Mouse (Mus musculus) liver, embryonic 15.5 days (tissue): ENCODE results near the gene Lrrc2. TPM values are rescaled to one million over a fixed set of nuclear protein-coding genes. Genes with fewer than 3 reads are reported as not detected.

Experiments used
- ATAC-seq: fragments of 200-750 bp; cut with Nextera tagmentation; 2 replicates; pipeline ENCODE4 v1.8.0; 2017; ENCODE audit warnings: moderate number of reproducible peaks, mild to moderate bottlenecking, moderate library complexity; ENCODE audit not compliant: insufficient read depth
- H3K27ac ChIP-seq: fragments of 300-500 bp; sonication (generic); replicated peaks from 2 replicates; pipeline ENCODE4 v1.5.1; 2015; ENCODE audit warnings: mild to moderate bottlenecking, inconsistent platforms
- H3K27me3 ChIP-seq: fragments of 300-500 bp; sonication (generic); 2 replicates; pipeline ENCODE4 v1.6.1; 2015; ENCODE audit warnings: mild to moderate bottlenecking, inconsistent platforms
- H3K36me3 ChIP-seq: fragments of 300-500 bp; sonication (generic); replicated peaks from 2 replicates; pipeline ENCODE4 v1.6.1; 2015; ENCODE audit warnings: moderate library complexity, mild to moderate bottlenecking, inconsistent platforms
- H3K4me1 ChIP-seq: fragments of 300-500 bp; sonication (generic); replicated peaks from 2 replicates; pipeline ENCODE4 v1.6.1; 2015; ENCODE audit warnings: inconsistent platforms
- H3K4me2 ChIP-seq: fragments of 300-500 bp; sonication (generic); 2 replicates; pipeline ENCODE4 v1.6.1; 2015; ENCODE audit warnings: moderate library complexity, mild to moderate bottlenecking, inconsistent platforms
- H3K4me3 ChIP-seq: fragments of 300-500 bp; sonication (generic); replicated peaks from 2 replicates; pipeline ENCODE4 v1.5.1; 2015; ENCODE audit warnings: mild to moderate bottlenecking, inconsistent platforms
- H3K9ac ChIP-seq: fragments of 300-500 bp; sonication (generic); 2 replicates; pipeline ENCODE4 v1.6.1; 2015; ENCODE audit warnings: moderate library complexity, mild to moderate bottlenecking, inconsistent platforms
- H3K9me3 ChIP-seq: fragments of 300-500 bp; sonication (generic); replicated peaks from 2 replicates; pipeline ENCODE4 v1.6.1; 2016; ENCODE audit warnings: inconsistent platforms
- WGBS: fragments of 180-500 bp; shearing (Covaris S2); methylation state at CpG from one replicate; pipeline ENCODE4 v1.1.7; 2015; ENCODE audit warnings: mixed read lengths; ENCODE audit not compliant: insufficient replicate concordance; 5-methylcytosine and 5-hydroxymethylcytosine counted together
- polyA plus RNA-seq: library from polyadenylated mRNA; unstranded; fragments of >200 nt; fragmentation: Nextera tagmentation; extraction: Ambion mirVana; gene quantifications from 2 replicates; pipeline ENCODE4 v1.2.1, GENCODE M21; 2015

Gene Lrrc2
- polyA plus RNA-seq, 1 experiment from 2014 or later: 0.07 TPM

DNA sequence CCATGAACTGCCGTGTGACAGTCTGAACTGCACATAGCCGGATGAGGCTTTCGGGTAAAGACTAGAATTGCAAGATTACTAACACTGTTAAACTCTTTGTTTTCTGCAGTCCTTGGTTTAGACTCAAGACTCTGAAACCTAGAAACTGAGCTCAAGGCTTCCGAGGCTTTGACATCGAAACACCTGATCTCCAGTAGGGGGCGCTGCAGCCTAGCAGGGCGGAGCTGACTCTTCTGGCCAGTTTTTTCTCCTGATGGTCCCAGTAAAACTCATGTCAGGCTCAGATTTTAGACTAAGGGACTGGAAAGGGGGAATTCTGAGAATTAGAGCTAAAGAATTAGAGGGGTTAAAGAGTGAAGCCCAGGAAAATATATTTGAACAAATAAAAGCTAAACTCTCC, 28.6 kb upstream of the Lrrc2 start:
- Histone ChIP-seq H3K27ac (no peak overlapping the region), H3K4me1 (no peaks in the 10 kb centered on the region), H3K4me3 (no peak overlapping the region), H3K36me3 (no peaks in the 10 kb centered on the region), H3K9ac (no peak overlapping the region), H3K9me3 (no peaks in the 10 kb centered on the region), H3K27me3 (no peaks in the 10 kb centered on the region), H3K4me2 (no peak overlapping the region)
- no peak for ATAC-seq
- WGBS: 8% methylated on average over 7 of the region's 7 CpGs

DNA sequence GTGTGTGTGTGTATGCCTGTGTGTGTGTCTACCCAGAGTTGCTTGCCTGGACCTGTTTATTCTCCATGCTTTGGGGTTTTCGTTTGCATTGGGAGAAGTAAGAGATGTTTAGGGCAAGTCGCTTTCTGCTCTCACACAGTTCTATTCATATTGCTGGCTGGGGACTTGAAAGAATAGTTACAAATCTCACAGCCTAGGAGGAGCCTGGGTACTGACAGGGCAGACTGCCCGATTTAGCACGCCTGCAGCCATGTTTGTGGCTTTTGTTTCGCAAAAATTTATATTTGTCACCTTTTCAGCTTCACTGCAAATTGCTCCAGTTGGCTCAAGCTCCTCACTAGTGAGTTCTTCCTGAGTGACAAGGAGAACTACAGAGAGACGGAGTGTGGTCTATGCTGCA, 19.8 kb upstream of the Lrrc2 start:
- no peaks in the 10 kb centered on the region for H3K27me3 ChIP-seq
- H3K4me1 ChIP-seq: no peaks in the 10 kb centered on the region
- no peak overlapping the region for H3K4me2 ChIP-seq
- H3K4me3 ChIP-seq: no peak overlapping the region
- H3K9me3 ChIP-seq: no peaks in the 10 kb centered on the region
- ATAC-seq: no peak
- no peak overlapping the region for H3K9ac ChIP-seq
- H3K36me3 ChIP-seq: no peaks in the 10 kb centered on the region
- WGBS: 60% methylated on average over 6 of the region's 6 CpGs
- H3K27ac ChIP-seq: no peak overlapping the region

DNA sequence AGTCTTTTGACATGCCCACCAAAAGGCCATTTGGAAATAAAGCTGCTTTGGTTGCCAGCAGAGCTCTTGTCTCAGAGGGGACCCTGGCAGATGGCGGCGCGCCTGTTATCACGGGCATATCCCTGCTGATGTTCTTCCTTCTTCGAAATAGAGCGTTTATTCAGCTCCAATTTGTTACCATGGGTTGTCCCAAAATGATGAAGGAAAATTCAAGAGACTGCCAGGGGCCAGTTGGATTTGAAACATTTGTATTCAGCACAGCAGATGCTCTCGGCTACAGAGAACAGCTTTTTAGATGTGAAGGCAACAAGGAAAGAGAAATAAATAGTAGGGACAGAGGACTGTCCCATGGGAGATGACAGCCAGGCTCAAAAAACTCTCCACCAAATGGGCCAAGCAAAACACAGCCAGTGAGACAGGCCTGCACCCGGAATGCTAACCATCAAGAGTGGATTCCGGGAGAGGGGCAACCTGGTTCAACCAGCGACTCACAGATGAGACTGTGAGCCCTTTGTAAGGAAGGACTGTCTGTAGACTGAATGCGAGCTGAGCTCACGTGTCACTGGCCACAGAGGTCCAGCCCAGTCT, 17.4 kb upstream of the Lrrc2 start:
- Histone ChIP-seq H3K9ac (no peak overlapping the region), H3K4me3 (no peak overlapping the region), H3K36me3 (no peaks in the 10 kb centered on the region), H3K4me1 (no peaks in the 10 kb centered on the region), H3K9me3 (no peaks in the 10 kb centered on the region), H3K27me3 (no peaks in the 10 kb centered on the region), H3K4me2 (no peak overlapping the region), H3K27ac (no peak overlapping the region)
- no peak for ATAC-seq
- WGBS: 66% methylated on average over 12 of the region's 12 CpGs

DNA sequence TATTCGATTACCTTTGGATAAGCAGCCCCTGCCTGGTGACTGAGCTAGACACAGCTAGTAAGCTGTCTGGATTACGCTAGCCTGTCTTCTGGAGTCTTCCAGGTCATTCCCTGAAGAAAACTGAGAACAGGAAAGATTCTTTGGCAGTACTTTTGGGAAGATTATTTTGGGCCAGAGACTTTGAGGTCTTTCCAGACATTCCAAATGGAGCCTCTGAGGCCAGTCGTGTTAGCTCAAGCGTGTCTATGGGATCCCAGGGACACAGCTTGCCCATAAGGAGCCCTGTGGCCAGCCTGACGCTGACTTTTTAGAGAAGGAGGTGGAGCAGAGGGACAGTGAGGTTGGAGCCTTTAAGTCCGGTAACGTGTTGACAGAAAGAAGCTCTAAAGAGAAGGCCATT, 15.4 kb upstream of the Lrrc2 start:
- no peak overlapping the region for H3K27ac ChIP-seq
- ATAC-seq: no peak
- no peak overlapping the region for H3K9ac ChIP-seq
- no peaks in the 10 kb centered on the region for H3K9me3 ChIP-seq
- no peaks in the 10 kb centered on the region for H3K27me3 ChIP-seq
- 63% methylated on average over 7 of the region's 7 CpGs for WGBS
- H3K4me3 ChIP-seq: no peak overlapping the region
- H3K36me3 ChIP-seq: no peaks in the 10 kb centered on the region
- no peaks in the 10 kb centered on the region for H3K4me1 ChIP-seq
- no peak overlapping the region for H3K4me2 ChIP-seq

DNA sequence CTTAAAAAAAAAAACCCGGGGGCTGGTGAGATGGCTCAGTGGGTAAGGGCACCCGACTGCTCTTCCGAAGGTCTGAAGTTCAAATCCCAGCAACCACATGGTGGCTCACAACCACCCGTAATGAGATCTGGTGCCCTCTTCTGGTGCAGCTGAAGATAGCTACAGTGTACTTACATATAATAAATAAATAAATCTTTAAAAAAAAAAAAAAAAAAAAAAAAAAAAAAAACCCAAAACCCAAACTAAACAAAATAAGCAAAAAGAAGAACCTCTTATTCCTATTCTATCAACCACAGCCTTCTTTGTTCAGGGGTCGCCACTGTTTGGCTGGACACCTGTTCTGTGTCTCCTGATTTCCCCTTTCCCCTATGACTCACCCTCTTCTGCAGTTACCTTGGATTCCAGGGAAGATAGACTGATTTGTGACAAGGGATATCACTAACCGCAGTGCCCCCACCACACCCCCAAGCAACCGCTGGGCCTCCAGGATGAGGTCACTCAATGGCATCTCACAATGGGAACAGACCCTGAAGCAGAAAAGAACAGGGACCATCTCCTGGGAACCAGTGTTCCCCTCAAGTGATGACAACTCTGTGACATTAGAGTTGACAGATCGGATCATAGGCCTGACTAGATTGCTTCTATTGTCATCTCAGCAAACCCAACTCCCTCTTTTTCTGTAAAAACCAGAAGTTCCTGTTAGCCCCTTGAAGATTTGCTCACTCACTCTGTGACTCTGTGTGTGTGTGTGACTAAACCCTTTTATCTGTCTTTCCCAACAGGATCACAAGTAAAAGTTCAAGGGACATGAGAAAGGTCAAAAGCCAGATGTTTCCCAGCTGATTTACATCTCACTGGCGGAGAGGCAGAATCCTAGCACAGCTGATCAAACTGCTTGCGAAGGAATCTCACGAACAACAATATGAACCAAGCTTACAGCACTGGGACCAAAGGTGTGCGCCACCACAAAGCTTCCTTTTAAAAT, 13.5 kb upstream of the Lrrc2 start:
- WGBS: 50% methylated on average over 12 of the region's 12 CpGs
- no peak overlapping the region for H3K27ac ChIP-seq
- H3K4me1 ChIP-seq: no peaks in the 10 kb centered on the region
- no peak for ATAC-seq
- H3K9ac ChIP-seq: no peak overlapping the region
- H3K36me3 ChIP-seq: no peaks in the 10 kb centered on the region
- no peaks in the 10 kb centered on the region for H3K27me3 ChIP-seq
- H3K4me3 ChIP-seq: no peak overlapping the region
- no peak overlapping the region for H3K4me2 ChIP-seq
- H3K9me3 ChIP-seq: no peaks in the 10 kb centered on the region

DNA sequence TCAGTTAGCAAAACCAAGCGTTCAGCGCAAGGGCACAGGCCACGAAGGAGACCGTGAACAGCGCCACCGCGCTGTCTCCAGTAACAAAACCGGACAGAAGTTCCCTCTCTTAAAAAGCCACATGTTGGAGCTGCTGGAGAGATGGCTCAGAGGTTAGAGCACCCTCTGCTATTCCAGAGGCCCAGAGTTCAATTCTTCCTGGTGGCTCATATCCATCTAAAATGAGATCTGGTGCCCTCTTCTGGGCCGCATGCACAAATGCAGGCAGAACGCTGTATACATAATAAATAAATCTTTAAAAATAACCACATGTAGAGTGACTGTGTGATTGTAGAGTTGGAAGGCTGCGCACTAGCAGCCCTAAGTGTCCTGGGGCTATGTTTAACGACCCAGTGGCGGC, 7.1 kb upstream of the Lrrc2 start:
- no peak overlapping the region for H3K4me2 ChIP-seq
- no peak overlapping the region for H3K27ac ChIP-seq
- no peaks in the 10 kb centered on the region for H3K9me3 ChIP-seq
- WGBS: 32% methylated on average over 13 of the region's 13 CpGs
- no peak overlapping the region for H3K4me3 ChIP-seq
- no peak overlapping the region for H3K9ac ChIP-seq
- H3K4me1 ChIP-seq: no peaks in the 10 kb centered on the region
- peaks cover 47% of the 10 kb centered on the region for H3K27me3 ChIP-seq
- no peak for ATAC-seq
- no peaks in the 10 kb centered on the region for H3K36me3 ChIP-seq

DNA sequence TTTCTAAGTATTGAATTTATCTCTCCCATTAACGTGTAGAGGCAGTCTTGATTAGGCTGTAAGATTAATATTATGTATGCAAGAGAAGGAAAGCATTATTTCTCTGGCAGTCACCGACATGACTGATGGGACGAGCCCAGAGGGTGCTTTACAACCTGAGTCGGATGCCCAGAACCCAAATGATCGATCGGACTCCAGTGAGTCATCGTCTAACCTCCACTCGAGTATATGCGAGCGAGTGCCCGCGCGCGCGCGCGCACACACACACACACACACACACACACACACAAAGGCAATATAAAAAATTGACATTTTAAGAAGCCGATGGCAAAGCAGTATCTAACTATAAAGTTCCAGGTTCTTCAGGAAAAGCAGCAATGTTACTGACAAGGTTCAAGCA, 6.0 kb upstream of the Lrrc2 start:
- no peak for ATAC-seq
- H3K36me3 ChIP-seq: no peaks in the 10 kb centered on the region
- H3K27me3 ChIP-seq: peaks cover 47% of the 10 kb centered on the region
- 19% methylated on average over 18 of the region's 18 CpGs for WGBS
- no peak overlapping the region for H3K9ac ChIP-seq
- no peaks in the 10 kb centered on the region for H3K4me1 ChIP-seq
- H3K27ac ChIP-seq: no peak overlapping the region
- H3K9me3 ChIP-seq: no peaks in the 10 kb centered on the region
- H3K4me2 ChIP-seq: no peak overlapping the region
- no peak overlapping the region for H3K4me3 ChIP-seq

DNA sequence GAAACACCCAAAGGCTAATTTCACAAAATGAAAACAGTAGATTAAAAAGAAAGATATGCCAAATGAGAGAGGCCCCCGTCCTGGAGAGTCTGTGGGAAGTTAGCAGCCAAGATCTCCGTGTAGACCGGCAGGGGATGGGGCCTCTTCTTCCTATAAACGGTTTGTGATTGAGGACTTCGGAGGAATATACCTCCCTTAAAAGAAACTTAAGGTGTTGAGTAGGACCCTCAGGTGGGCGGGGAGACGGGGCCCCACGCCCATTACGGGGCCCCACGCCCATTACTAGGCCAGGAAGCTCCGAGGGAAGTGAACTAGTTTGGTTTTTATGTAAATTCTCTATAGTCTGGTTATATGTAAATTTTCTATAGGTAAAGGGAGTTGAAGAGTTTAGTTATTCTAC, 5.4 kb upstream of the Lrrc2 start, which contains the start of gene Tdgf1:
Tdgf1 (minus strand) TSS at position 233 of the 400 bp plus-strand sequence.
- Histone ChIP-seq H3K4me1 (no peaks in the 10 kb centered on the region), H3K27ac (no peak within 1 kb of the TSS), H3K9me3 (no peaks in the 10 kb centered on the region), H3K9ac (no peak within 1 kb of the TSS), H3K4me2 (no peak within 1 kb of the TSS), H3K4me3 (no peak within 1 kb of the TSS), H3K36me3 (no peaks in the 10 kb centered on the region), H3K27me3 (peaks cover 47% of the 10 kb centered on the region)
- ATAC-seq: no peak
- 19% methylated on average over 11 of the region's 11 CpGs for WGBS

DNA sequence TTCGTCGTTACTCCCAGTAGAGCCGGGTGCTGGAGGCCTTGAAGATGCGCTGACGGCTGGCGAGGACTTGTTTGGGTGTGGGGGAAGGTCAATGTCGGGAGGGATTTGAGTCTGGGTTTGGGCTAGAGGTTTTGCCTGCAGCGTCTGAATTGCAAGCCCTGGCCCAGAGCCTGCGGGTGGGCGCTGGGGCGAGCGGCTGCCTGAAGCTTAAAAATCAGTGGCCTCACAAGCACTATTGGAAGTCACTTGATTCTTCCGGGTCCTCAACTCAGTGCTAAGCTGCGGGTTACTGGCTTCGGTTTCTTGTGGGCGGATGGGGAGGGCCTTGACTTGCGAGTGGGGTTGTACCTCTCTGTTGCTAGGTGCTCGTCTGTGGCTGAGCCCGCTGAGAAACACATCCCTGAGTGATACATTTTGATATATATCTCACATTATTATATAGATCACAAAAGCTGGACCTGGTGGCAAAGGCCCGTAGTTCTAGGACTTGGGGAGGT, 4.7 kb upstream of the Lrrc2 start:
- no peak for ATAC-seq
- no peaks in the 10 kb centered on the region for H3K4me1 ChIP-seq
- H3K4me2 ChIP-seq: no peak overlapping the region
- no peak overlapping the region for H3K27ac ChIP-seq
- 20% methylated on average over 20 of the region's 20 CpGs for WGBS
- H3K36me3 ChIP-seq: no peaks in the 10 kb centered on the region
- H3K4me3 ChIP-seq: no peak overlapping the region
- H3K9ac ChIP-seq: no peak overlapping the region
- peaks cover 47% of the 10 kb centered on the region for H3K27me3 ChIP-seq
- H3K9me3 ChIP-seq: no peaks in the 10 kb centered on the region

DNA sequence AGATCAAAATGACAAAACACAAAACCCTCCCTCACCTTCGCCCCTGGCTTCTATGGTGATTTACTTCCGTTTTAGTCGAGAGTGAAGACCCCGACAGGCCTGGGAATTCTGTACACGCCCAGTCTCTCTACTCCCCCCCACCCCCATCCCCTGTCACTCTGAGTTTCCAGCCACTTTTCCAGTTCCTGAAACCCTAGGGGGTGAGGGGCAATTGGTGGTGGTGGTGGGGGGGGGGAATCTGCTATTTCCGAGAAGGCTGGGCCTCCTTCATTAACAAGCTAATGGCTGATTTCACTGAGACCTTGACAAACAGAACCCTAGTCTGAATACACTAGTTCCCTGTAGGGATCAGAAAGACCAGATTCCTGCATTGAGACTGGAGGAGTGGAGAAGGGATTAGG, 4.1 kb upstream of the Lrrc2 start:
- H3K4me3 ChIP-seq: no peak overlapping the region
- peaks cover 2% of the 10 kb centered on the region; the same call in 1 of the 2 replicates for H3K4me1 ChIP-seq
- WGBS: 30% methylated on average over 6 of the region's 6 CpGs
- H3K27ac ChIP-seq: no peak overlapping the region
- no peak overlapping the region for H3K9ac ChIP-seq
- no peak overlapping the region for H3K4me2 ChIP-seq
- no peak for ATAC-seq
- H3K36me3 ChIP-seq: no peaks in the 10 kb centered on the region
- H3K27me3 ChIP-seq: peaks cover 47% of the 10 kb centered on the region
- no peaks in the 10 kb centered on the region for H3K9me3 ChIP-seq

DNA sequence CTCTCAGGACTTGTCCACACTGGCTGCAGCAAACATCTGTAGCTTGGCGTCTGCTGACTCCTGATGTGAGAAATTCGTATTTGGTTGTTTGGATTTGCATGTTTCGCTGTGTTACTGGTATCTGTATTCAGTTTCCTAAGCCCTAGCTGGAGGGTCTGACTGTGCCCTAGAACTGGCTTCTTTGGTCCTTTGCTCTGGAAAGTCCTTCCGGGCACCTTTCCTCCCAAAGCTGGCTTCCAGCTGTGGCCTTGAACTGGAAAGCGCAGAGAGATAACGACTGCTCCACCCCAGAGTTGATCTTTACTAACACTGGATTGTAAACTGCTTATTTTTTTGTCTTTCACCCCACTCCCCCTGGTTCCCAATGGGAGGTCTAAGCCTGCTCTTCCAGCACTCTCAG, 3.4 kb upstream of the Lrrc2 start:
- Histone ChIP-seq H3K36me3 (no peaks in the 10 kb centered on the region), H3K27me3 (peaks cover 50% of the 10 kb centered on the region), H3K4me2 (no peak overlapping the region), H3K27ac (no peak overlapping the region), H3K9me3 (no peaks in the 10 kb centered on the region), H3K4me3 (no peak overlapping the region), H3K9ac (no peak overlapping the region), H3K4me1 (peaks cover 3% of the 10 kb centered on the region; the same call in 1 of the 2 replicates)
- no peak for ATAC-seq
- 48% methylated on average over 6 of the region's 6 CpGs for WGBS
